Mouse (Mus musculus) spleen, embryonic (tissue): ENCODE measurements around the gene Atg2b.

ENCODE experiments used
- CTCF ChIA-PET: fragments of 350-600 bp; sonication (Branson Sonifier 250); formaldehyde crosslinking; loops from one replicate; lab custom pipeline; 2022; lab: Charles Lee

Gene Atg2b

DNA sequence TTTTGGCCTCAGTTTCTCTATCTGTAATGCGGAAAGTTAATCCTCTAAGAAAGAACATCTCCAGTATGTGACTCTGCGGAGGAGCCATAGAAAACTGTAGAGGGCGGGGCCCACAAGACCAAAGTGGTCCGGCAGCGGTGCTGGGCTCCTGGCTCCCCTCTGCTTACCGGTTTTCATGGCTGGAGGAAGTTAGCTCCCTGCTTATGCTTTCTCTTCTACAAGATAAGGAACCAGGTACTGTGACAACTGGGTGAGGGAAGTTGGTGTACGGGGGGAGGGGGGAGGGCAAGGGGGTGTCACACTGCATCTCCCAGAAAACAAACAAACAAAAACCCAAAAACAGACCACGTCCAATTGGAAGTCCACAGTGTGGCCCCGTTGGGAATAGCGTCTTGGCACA lies 86.5 kb downstream of the Atg2b start:
- CTCF ChIA-PET: interaction anchor here (0.6 to 1.2 kb wide), 3 partner anchors 13 to 187 kb away, joined by 3 to 11 read pairs (median 11); no protein-coding TSS in a partner anchor

DNA sequence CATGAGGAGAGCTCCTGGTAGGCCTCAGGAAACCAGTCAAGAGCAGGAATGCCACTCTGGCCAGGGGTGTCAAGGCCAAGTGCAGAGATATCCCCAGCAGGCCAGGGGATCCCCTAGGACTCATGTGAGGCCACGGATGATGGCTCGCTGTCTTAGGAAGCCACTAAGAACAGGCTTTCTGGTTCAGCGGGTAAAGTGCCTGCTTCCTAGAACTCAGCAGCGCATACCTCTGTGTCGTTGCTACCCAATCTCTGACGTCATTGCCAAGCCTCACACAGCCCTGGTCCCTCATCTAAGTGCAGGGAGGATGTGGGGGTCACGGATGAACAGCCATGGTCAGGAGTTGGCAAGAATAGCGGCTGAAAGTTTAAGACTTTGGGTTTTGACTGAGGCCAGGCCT lies 87.9 kb downstream of the Atg2b start:
- CTCF ChIA-PET: no interaction called here

DNA sequence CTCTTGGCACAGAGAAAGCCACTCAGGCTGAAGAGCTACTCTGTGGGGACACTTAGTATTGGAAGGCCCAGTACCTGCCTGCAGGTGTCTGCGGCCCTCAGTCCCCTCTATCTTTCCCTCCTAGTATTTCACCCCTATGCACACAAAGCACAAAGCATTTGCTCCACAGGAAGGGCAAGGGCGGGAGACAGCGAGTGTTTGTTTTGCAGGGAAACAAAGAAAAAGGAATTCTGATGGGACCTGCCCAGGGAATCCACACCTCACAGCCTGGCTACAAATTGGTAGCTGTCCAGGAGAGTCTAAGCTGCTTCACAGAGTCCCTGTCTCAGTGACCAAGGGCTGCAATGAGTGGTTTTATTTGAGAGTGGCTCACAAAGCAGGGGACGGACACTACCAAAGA lies 91.5 kb downstream of the Atg2b start:
- CTCF ChIA-PET: no interaction called here

DNA sequence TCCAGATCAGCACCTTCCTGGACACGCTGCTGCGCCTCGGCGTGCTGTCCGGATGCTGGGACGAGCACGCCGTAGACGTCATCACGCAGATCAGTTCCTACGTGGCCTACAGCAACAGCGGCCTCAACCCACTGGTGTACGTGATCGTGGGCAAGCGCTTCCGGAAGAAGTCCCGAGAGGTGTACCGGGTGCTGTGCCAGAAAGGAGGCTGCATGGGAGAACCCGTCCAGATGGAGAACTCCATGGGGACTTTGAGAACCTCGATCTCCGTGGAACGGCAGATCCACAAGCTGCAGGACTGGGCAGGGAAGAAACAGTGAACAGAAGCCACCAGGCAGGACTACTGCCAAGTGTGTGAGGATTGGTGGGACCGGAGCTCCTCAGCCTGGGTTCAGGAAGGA lies 92.7 kb downstream of the Atg2b start:
- CTCF ChIA-PET: no interaction called here

DNA sequence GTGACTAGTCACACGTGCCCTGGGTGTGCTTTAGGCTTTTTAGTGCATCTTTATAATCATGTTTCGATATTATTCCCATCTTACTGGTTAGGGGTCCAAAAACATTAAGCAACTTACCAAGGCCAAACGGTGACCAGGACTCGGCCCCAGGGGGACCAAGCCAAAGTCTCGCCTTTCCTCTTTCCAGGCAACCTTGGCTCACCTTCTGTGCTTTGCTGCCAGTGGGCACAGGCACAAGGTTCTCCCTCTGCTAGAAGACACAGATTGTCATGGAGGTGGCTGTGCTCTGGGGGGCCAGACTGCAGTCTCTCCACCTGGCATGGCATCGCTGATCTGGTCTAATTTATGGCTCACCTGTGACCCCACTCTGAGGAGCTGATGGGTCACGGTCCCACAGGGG lies 94.2 kb downstream of the Atg2b start:
- CTCF ChIA-PET: no interaction called here

DNA sequence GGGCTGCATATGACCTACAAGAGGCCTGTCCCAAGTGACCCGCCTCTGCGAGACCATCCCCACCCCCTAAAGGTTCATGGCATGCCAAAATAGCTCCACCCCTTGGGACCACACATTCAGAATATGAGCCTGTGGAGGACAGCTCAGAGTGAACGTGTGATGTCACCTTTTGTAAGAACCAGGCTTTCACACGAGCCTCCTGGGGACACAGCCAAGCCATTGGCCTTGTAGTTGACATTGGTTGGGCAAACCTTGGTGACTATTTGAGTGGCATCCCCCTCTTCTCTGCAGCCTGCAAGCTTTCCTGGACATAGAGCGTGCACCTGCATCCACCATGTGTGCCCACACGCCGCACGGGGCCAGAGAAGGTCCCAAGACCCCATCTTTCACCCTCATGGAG lies 97.5 kb downstream of the Atg2b start:
- CTCF ChIA-PET: interaction anchor here (0.6 kb wide), 1 partner anchor 13 kb away, joined by 7 read pairs; no protein-coding TSS in a partner anchor

DNA sequence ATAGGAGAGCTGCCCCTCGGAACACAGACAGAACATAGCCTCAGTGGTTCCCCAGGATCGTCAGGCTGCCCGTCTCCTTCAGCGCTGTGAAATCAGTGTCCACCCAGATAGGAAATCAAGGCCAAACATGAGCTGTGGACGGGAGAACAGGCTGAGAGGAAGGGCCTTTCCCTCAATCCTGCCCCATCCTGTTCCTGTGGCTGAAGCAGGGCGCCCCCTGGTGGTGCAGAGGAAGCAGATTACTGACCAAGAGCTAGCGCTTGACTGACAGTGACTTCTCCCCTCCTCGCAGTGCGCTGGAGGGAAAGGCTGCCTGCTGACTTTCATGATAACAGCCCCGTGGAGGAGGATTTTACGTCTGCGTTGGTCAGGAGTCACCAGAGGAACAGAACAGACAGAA lies 100.2 kb downstream of the Atg2b start:
- CTCF ChIA-PET: no interaction called here

DNA sequence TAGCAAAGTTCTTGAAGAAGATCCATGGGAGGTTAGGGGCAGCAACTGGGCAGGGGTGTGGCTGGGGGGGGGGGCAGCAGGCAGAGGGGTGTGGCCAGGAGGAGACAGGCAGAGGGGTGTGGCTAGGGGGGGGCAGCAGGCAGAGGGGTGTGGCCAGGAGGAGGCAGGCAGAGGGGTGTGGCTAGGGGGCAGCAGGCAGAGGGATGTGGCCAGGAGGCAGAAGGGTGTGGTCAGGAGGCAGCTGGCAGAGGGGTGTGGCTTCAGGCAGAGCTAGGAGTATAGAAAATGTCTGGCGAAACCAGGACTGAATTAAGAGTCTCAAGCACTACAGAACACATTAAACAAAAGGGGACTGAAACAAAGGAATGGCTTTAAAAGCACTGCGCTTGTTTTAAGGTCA lies 101.5 kb downstream of the Atg2b start:
- CTCF ChIA-PET: interaction anchor here (0.6 kb wide), 1 partner anchor 15 kb away, joined by 11 read pairs; no protein-coding TSS in a partner anchor

DNA sequence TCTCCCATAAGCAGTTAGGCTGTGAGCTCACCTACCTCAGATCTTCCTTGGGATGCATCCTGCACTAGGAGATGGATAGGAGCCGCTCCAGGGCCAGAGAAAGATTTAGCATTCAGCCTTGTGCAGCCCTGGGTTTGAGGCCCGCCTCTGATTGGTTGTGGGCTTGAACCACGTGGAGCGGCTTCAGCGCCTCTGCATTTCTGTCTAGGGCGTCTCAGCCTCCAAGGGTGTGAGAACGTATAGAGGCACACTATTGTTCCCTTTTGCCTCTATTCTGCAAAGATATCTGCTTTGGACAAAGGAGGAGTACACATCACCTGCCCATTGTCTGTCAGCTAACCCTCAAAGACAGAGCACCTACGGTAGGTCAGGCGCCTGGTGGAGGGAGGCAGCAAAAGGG lies 102.5 kb downstream of the Atg2b start:
- CTCF ChIA-PET: no interaction called here

DNA sequence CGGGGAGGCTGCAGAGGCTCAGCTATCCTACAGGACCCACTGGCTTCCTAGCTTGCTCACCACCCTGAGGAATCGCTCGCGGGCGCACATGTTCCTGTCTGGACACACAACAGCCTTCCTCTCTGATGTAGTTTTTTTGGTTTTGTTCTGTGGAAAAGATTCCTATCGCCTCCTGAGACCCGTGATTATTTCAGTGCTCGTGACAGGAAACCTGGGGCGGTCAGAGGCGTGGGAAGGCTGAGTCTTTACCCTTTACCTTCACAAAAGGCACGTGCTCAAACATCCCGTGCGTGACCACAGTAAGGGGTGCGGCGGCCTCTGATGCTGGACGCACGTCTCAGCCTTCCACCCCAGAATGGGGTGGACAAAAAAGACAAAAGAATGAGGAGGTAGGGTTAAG lies 104.5 kb downstream of the Atg2b start:
- CTCF ChIA-PET: no interaction called here

DNA sequence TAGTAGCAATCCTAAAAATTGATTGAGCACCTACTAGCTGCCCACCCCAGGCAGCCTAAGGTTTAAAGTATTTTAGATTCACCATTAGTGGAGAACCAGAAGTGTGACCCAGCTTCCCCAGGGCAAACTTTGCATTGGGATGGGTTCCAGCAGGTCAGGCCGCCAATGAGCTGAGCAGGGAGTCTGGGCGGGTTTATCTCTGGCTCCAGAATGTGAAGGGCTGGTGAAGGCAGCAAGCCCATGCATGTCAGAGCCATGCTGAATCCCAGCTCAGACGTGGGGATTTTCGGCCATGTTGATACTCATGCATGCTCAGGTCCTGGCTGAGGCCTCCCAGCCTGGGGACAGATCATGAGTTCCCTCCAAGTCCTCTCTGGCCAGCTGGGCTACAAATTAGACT lies 110.7 kb downstream of the Atg2b start:
- CTCF ChIA-PET: no interaction called here

DNA sequence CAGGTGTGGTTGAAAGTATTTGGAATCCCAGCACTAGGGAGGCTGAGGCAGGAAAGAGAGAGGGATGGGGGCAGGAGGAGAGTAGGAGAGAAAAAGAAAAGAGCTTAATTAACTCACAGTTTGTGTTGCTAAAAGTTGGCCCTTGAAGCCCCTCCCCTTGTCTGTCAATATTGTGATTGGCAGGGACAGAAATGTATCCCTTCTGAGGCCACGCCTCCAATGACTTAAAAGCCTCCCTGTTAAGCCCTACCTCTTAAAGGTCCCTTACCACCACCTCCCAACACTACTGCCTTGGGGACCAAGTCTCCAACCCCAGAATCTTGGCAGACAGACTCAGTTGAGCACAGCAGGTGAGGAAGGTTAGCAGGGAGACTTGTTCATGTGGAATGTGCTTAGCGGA lies 112.4 kb downstream of the Atg2b start:
- CTCF ChIA-PET: no interaction called here

DNA sequence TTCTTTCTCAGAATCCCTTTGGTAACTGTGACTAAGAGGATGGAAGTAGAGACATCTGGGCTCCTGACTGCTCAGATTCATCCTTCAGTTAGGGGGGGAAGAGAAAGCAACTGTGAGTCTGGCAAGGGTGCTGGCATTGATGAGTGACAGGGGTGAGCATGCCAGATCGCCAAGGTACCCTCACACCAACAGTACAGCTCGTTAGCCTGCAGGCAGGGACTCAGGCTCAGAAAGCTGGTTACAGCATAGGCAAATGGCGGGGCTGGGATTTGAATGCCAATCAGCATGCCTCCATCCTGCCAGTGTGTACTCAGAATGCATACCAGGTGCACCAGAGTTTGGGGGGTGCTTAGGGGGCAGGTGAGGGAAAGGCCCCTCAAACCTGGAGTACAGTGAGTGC lies 113.1 kb downstream of the Atg2b start:
- CTCF ChIA-PET: no interaction called here
